Mouse (Mus musculus) MN1 (cell line): ENCODE data around the gene Rtkn2.

ENCODE experiments used
- DNase-seq: peaks from one replicate; pipeline ENCODE4 v3.0.0-alpha.2; 2016; ENCODE audit warnings: low spot score

Rtkn2 gene

GRCm38 (mm10) chr10:67979401-67980157 is at the start of gene Rtkn2:
Gene Rtkn2, plus strand, starts transcription at chr10:67979570.
- DNase-seq = peak; percentile 96

GRCm38 (mm10) chr10:67931328-67931727 is 48.0 kb upstream of the Rtkn2 start:
- DNase-seq = no peak

DNA sequence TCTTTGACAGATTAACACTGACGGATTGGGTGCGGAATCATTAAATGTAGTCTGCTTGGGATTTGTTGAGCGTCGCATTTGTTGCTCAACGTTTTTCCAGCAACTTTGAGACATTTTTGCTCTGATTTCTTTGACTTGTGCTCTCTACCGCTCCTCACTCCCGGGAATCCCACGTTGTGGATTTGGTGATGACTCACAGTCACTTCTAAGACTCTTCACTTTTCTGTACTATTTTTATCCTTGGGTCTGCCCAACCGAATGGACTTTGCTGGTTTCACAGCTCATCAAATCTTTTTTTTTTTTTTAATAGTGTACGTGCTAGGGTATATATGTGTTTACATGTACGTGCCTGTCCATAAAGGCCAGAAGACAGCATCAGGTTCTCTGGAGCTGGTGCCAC is 46.6 kb upstream of the Rtkn2 start:
- no peak for DNase-seq

GRCm38 (mm10) chr10:67936944-67937343 is 42.4 kb upstream of the Rtkn2 start:
- DNase-seq = no peak

GRCm38 (mm10) chr10:67937775-67938174 is 41.6 kb upstream of the Rtkn2 start:
- no peak for DNase-seq

DNA sequence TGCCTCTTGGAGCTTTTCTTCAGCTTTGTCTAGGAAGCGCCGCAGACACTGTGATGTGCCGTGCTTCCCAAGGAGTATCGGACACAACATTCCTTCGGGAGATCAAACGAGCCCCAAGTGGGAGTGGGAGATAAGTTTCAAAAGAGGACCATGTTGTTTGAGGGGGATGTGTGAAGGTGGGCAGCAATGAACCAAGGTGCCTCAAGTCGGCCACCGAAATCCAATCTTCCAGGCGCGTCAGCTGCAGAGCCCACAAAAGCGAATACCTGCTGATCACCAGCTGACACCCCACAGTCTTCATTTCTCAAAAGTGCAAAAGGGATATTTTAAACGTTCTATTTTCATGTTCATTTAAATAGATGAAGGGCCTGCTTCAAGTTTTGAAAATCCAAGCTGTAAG is 39.8 kb upstream of the Rtkn2 start:
- DNase-seq = no peak

GRCm38 (mm10) chr10:67943513-67943912 is 35.9 kb upstream of the Rtkn2 start:
- no peak for DNase-seq

GRCm38 (mm10) chr10:67950059-67950748 is 29.2 kb upstream of the Rtkn2 start:
- no peak for DNase-seq

GRCm38 (mm10) chr10:67951690-67952089 is 27.7 kb upstream of the Rtkn2 start:
- no peak for DNase-seq

GRCm38 (mm10) chr10:67955982-67956381 is 23.4 kb upstream of the Rtkn2 start:
- DNase-seq = no peak

GRCm38 (mm10) chr10:67959982-67960381 is 19.4 kb upstream of the Rtkn2 start:
- DNase-seq = no peak

GRCm38 (mm10) chr10:67962496-67962895 is 16.9 kb upstream of the Rtkn2 start:
- no peak for DNase-seq

- no peak for DNase-seq
Measured at GRCm38 (mm10) chr10:67964060-67964459, 15.3 kb upstream of the Rtkn2 start.

DNA sequence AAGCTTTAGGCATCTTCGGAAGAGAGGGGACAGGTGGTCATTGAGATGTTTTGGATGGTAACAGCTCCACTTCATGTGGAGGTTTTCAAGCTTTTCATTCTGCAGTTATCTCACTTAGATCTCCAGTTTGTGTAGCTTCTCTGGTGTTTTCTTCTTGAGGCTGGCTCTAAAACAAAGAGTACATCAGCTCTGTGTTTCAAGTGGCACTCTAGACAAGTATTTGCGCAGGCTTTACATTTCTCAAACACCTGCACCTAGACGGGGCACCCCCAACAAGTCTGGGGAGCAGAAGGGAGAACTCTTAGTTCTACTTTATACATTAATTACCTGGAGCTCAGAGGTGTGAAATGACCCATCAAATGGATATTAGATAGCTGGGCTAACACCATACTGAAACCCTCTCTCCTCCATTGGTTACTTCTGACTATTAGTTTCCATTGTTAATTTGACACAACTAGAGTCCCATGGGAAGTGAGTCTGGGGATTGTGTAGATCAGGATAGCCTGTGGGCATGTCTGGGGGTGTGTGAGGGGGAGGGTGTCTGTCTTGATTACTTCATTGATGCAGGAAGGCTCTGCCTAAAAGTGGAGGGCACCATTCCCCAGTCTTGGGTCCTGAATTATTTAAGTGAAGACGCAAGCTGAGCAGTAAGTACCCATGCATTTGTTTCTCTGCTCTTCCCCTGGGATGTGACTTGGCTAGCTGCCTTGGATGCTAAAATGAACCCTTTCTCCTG is 14.0 kb upstream of the Rtkn2 start:
- no peak for DNase-seq

- no peak for DNase-seq
Measured at GRCm38 (mm10) chr10:67966102-67966501, 13.3 kb upstream of the Rtkn2 start.

- no peak for DNase-seq
Measured at GRCm38 (mm10) chr10:67966983-67967382, 12.4 kb upstream of the Rtkn2 start.

DNA sequence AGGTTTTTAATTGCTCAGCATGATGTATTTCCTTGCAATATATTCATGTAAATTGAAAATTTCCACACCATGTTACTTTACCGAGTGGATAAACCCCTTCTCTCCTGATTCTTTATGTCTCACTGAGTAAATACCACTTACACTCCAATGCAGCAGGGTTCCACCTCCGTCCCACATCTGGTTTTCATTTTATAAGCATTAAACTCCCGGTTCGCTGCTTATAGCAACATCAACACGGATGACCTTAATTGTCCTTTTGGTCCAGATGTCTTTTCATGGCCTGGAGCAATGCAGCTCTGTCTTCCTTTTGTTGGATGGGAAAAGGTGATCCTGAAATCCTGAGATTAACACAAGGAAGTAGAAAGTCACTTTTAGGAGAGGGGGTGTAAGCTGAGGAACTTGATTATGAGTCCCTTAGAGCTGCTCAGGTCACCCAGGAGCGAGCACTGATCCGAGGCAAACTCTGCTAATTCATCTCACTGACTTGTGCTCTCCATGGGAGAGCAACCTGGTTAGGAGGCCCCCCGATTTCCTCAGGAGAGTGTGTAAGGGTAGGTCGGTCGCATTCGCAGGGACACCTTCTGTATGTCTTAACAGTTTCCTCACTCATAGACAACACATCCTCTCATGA is 8.1 kb upstream of the Rtkn2 start:
- no peak for DNase-seq

GRCm38 (mm10) chr10:67977271-67977670 is 2.1 kb upstream of the Rtkn2 start:
- no peak for DNase-seq

DNA sequence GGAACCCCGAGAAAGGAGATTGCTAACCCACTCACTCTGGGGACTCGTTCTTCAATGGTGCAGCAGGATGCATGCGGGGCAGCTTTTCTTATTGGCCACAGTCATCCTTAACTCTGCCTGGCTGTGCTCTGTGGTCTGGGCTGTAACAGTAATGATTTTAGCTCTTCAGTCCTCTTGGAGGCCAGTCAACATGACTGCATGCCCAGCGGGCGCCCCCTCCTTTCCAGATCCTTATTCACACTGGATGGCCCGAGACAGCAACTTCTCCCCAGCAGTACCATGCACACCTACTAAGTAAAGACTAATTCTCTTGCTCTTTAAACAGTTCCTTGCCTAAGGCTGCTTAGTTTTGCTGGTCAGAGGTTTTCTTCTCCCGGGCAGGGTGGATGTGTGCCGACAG is 4.4 kb downstream of the Rtkn2 start:
- DNase-seq = no peak

DNA sequence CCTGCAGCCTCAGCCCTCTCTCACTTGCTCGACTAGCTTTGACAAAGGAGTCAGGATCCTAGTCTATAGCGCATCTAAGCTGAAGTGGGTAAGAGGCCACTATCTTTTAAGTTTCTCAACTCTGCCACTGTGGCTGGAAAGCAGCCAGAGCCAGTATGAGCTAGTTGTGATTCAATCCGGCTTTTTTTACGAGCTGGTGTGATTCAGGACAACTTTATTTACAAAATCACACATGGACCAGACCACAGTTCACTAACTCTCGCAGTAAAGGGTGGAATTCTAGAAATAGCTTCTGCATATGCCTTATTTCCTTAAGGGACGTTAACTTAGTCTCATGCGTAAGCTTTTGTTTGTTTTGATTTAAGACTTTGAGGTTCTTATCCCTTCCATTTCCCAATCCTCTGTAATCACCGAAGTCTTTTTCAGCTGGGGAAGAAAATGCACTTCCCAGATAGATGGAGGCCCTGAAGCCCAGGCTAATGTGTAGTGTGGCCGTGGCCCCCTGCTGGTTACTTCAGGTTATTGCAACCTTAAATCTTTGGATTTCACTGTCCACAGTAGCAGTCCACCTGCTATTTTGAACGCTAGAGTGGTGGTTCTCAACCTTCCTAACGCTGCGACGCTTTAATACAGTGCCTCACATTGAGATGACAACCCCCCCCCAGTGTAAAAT is 5.0 kb downstream of the Rtkn2 start:
- DNase-seq = peak; percentile 73

DNA sequence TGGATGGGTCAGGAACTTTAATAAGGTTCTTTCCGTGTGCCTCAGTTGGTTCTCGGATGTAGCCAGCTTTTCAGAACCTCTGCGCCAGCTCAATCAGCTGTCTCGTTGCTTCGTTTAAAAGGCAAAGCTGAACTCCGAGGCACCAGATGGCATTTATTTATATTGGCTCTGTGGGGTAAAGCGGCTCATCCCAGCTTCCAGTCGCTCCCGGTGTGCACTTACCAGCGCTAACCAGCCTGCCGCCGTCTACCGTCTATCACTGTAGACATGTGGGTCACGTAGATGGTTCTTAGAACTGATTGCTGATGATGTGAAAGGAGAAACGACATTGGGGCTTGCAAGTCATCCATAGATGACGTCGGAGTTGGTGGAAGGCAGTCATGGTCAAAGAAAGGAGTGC is 5.7 kb downstream of the Rtkn2 start:
- no peak for DNase-seq

GRCm38 (mm10) chr10:67995356-67995755 is 16.0 kb downstream of the Rtkn2 start:
- DNase-seq = no peak
